ENCODE assay signal across 7 mouse cellular contexts in the genomic region with DNA sequence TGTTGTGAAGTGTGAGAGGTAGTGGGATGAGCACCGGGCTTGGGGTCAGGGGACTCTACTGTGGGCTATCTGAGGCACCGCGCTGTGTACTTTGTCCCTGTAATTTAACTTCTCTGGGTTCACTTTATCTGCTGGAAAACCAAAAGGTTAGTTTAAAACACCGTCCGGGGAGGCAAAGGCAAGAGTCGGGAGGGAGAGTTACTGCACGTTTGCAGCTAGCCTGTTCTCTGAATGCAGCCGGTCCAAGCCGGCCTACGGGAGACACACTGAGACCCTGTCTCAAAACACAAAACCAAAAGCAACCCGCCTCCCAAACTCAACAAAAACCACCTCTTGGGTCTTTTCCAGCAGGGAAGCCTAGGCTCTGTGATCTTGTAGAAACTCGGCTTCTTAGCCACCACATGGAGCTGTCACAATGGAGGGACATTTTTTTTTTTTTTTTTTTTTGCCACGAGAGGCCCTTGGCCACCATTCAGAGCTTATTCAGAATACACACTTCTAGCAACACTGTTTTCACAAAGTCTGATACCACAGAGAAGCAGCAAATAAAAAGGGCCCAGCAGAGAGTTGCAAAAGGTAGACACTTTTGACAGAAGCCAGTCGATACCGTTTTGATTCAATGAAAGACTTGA. TPM values are rescaled to one million over a fixed set of nuclear protein-coding genes. Genes with fewer than 3 reads are reported as not detected.
DNase-seq lines count a peak whose midpoint lies in the region; ATAC-seq lines count a peak whose summit lies in the region.

No protein-coding gene starts in this region.

- no peak for ATAC-seq in lung, embryonic 16.5 days (ENCODE audit: low read depth)
- no peak for ATAC-seq in forebrain, embryonic 16.5 days
- ATAC-seq in liver, embryonic 13.5 days (ENCODE audit: low read depth): no peak

- H3K4me3 ChIP-seq in lung, embryonic 16.5 days (ENCODE audit: low read length): peak overlapping the region; percentile 68
- peak overlapping the region; percentile 92 for H3K4me3 ChIP-seq in forebrain, embryonic 16.5 days (replicated peaks; ENCODE audit: low read length)
- peak overlapping the region; percentile 96 for H3K4me3 ChIP-seq in liver, embryonic 13.5 days (replicated peaks)

- H3K9ac ChIP-seq in lung, embryonic 16.5 days (ENCODE audit: low read length): peak overlapping the region; percentile 100
- H3K9ac ChIP-seq in forebrain, embryonic 16.5 days (replicated peaks; ENCODE audit: low read depth, low read length): peak overlapping the region; percentile 94
- H3K9ac ChIP-seq in liver, embryonic 13.5 days: peak overlapping the region; percentile 97

- peak overlapping the region; percentile 100 for H3K27ac ChIP-seq in lung, embryonic 16.5 days (ENCODE audit: low read length)
- H3K27ac ChIP-seq in forebrain, embryonic 16.5 days (ENCODE audit: low read length): peak overlapping the region; percentile 56
- peak overlapping the region; percentile 88 for H3K27ac ChIP-seq in liver, embryonic 13.5 days

- H3K27me3 ChIP-seq in lung, embryonic 16.5 days (ENCODE audit: control insufficient read depth, insufficient read depth, low read depth, low read length): no peaks in the 10 kb centered on the region
- no peaks in the 10 kb centered on the region for H3K27me3 ChIP-seq in forebrain, embryonic 16.5 days (replicated peaks; ENCODE audit: control insufficient read depth, insufficient read depth, low read length)
- H3K27me3 ChIP-seq in liver, embryonic 13.5 days: no peaks in the 10 kb centered on the region

- H3K4me1 ChIP-seq in lung, embryonic 16.5 days (replicated peaks; ENCODE audit: control insufficient read depth, insufficient read depth, low read length): peaks cover 32% of the 10 kb centered on the region
- H3K4me1 ChIP-seq in forebrain, embryonic 16.5 days (replicated peaks; ENCODE audit: control insufficient read depth, insufficient read depth, low read length): peaks cover 42% of the 10 kb centered on the region
- peaks cover 53% of the 10 kb centered on the region for H3K4me1 ChIP-seq in liver, embryonic 13.5 days (replicated peaks)

- H3K9me3 ChIP-seq in lung, embryonic 16.5 days (ENCODE audit: control insufficient read depth, low read length): peaks cover 6% of the 10 kb centered on the region; the same call in 1 of the 2 replicates
- peaks cover 3% of the 10 kb centered on the region; the same call in 1 of the 2 replicates for H3K9me3 ChIP-seq in forebrain, embryonic 16.5 days (ENCODE audit: control insufficient read depth, low read length)
- H3K9me3 ChIP-seq in liver, embryonic 13.5 days (replicated peaks): 0 out of 2 replicates have a peak, but pooled peaks cover 3% of the 10 kb centered on the region

- 5% methylated on average over 15 of the region's 15 CpGs for WGBS in lung, embryonic 16.5 days
- WGBS in forebrain, embryonic 16.5 days: under 1% methylated on average over 15 of the region's 15 CpGs
- WGBS in liver, embryonic 13.5 days (ENCODE audit: insufficient replicate concordance): 21% methylated on average over 15 of the region's 15 CpGs

- DNase-seq in lung, postnatal 14 days: no peak
- no peak for DNase-seq in liver, embryonic 13.5 days
- DNase-seq in urinary bladder, postnatal 36 days (ENCODE audit: low spot score in 2 of 2): no peak
- no peak for DNase-seq in Muller cell, postnatal 12 days (ENCODE audit: inconsistent ontology term)
- no peak for DNase-seq in retina, postnatal 1 day

- peak overlapping the region; percentile 88 for H3K4me2 ChIP-seq in lung, embryonic 16.5 days (ENCODE audit: low read depth, low read length)
- H3K4me2 ChIP-seq in forebrain, embryonic 16.5 days (ENCODE audit: low read length): peak overlapping the region; percentile 90
- peak overlapping the region; percentile 87 for H3K4me2 ChIP-seq in liver, embryonic 13.5 days

- H3K36me3 ChIP-seq in lung, embryonic 16.5 days (ENCODE audit: control insufficient read depth, insufficient read depth, low read length): no peaks in the 10 kb centered on the region
- H3K36me3 ChIP-seq in forebrain, embryonic 16.5 days (ENCODE audit: control insufficient read depth, insufficient read depth): no peaks in the 10 kb centered on the region
- peaks cover 15% of the 10 kb centered on the region for H3K36me3 ChIP-seq in liver, embryonic 13.5 days

RNA-seq across cellular contexts. Expression of a gene that starts 2.2 kb away (rescaled TPM):
- polyA plus RNA-seq in lung, embryonic 16.5 days (2015; fragmentation: Nextera tagmentation; extraction: Ambion mirVana): 22.2 and 25.9 TPM in 2 replicates
- polyA plus RNA-seq in forebrain, embryonic 16.5 days (2015; fragmentation: Nextera tagmentation; extraction: Ambion mirVana): 13.3 and 14.1 TPM in 2 replicates
- 14.0 and 16.2 TPM in 2 replicates for polyA plus RNA-seq in liver, embryonic 13.5 days (2015; fragmentation: Nextera tagmentation; extraction: Ambion mirVana)

RNA-seq across cellular contexts. Expression of a gene that starts 2.7 kb away (rescaled TPM):
- polyA plus RNA-seq in lung, embryonic 16.5 days (2015; fragmentation: Nextera tagmentation; extraction: Ambion mirVana): 8.5 and 10.5 TPM in 2 replicates
- polyA plus RNA-seq in forebrain, embryonic 16.5 days (2015; fragmentation: Nextera tagmentation; extraction: Ambion mirVana): 1.4 and 1.9 TPM in 2 replicates
- 0.21 and 0.27 TPM in 2 replicates for polyA plus RNA-seq in liver, embryonic 13.5 days (2015; fragmentation: Nextera tagmentation; extraction: Ambion mirVana)

RNA-seq across cellular contexts. Expression of a gene that starts 14.8 kb away (rescaled TPM):
- 7.4 and 8.1 TPM in 2 replicates for polyA plus RNA-seq in lung, embryonic 16.5 days (2015; fragmentation: Nextera tagmentation; extraction: Ambion mirVana)
- polyA plus RNA-seq in forebrain, embryonic 16.5 days (2015; fragmentation: Nextera tagmentation; extraction: Ambion mirVana): 15.8 and 16.8 TPM in 2 replicates
- 1.6 TPM in 2 replicates for polyA plus RNA-seq in liver, embryonic 13.5 days (2015; fragmentation: Nextera tagmentation; extraction: Ambion mirVana)

RNA-seq across cellular contexts. Expression of a gene that starts 36.2 kb away (rescaled TPM):
- 0.40 and 0.62 TPM in 2 replicates for polyA plus RNA-seq in lung, embryonic 16.5 days (2015; fragmentation: Nextera tagmentation; extraction: Ambion mirVana)
- 10.5 and 22.6 TPM in 2 replicates for polyA plus RNA-seq in forebrain, embryonic 16.5 days (2015; fragmentation: Nextera tagmentation; extraction: Ambion mirVana)
- polyA plus RNA-seq in liver, embryonic 13.5 days (2015; fragmentation: Nextera tagmentation; extraction: Ambion mirVana): 0.07 TPM in 1 of 2 replicates, not detected in the other

RNA-seq across cellular contexts. Expression of a gene that starts 51.8 kb away (rescaled TPM):
- not detected in 2 replicates for polyA plus RNA-seq in lung, embryonic 16.5 days (2015; fragmentation: Nextera tagmentation; extraction: Ambion mirVana)
- polyA plus RNA-seq in forebrain, embryonic 16.5 days (2015; fragmentation: Nextera tagmentation; extraction: Ambion mirVana): not detected in 2 replicates
- polyA plus RNA-seq in liver, embryonic 13.5 days (2015; fragmentation: Nextera tagmentation; extraction: Ambion mirVana): not detected in 2 replicates
